Mouse (Mus musculus): ENCODE results near the gene Kcne1. TPM values are rescaled to one million over a fixed set of nuclear protein-coding genes. Genes with fewer than 3 reads are reported as not detected.

Kcne1 gene
- total and polyA plus RNA-seq, 3 experiments = 0.26 to 0.48 TPM; not detected in 1

DNA sequence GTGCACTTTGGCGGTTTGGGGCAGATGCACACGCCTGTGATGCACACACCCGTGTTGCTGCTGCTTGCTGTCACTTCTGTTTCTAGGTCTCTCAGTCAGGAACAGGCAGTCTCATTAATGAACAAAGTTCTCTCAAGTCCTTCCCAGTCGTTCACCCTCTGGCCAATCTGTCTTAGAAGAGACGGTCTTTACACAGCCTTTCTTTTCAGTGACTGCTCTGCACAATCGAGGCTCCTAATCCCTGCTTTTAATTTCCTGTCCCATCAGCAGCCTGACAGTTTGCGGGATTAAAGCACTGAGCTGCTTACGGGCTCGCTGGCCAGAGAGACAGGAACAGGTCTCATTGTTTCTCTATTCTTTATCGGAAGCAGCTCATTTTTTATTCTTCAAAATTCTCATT, 28.4 kb upstream of the Kcne1 start:
- no peak overlapping the region for H3K4me2 ChIP-seq (ENCODE audit: insufficient read depth, low read depth, poor library complexity, severe bottlenecking)
- DNase-seq (ENCODE audit: extremely low read depth) = no peak
- no peaks in the 10 kb centered on the region for H3K9me3 ChIP-seq (replicated peaks; ENCODE audit: low read length)
- peaks cover 9 to 13% of the 10 kb centered on the region in 2 experiments for H3K4me1 ChIP-seq (ENCODE audit: control insufficient read depth in 1 of 2, insufficient read depth in 2 of 2)
- H3K27ac ChIP-seq (ENCODE audit: insufficient read depth, low read depth) = no peak overlapping the region
- in situ Hi-C loops (cut with MboI; ENCODE audit: low pct_ligation_motif_present, low pct_unique_long_range_greater_than_20kb, low sequenced_read_pairs) (no loop called here), dilution Hi-C loops (cut with MboI; ENCODE audit: extremely low pct_ligation_motif_present, extremely low pct_unique_long_range_greater_than_20kb, low sequenced_read_pairs) (no loop called here)
- H3K79me2 ChIP-seq (replicated peaks; ENCODE audit: control insufficient read depth, extremely low read depth, insufficient read depth, poor library complexity, severe bottlenecking) = no peaks in the 10 kb centered on the region
- no peak overlapping the region for H3K4me3 ChIP-seq (replicated peaks in 1 of 3; ENCODE audit: low read depth in 2 of 3, low read length in 2 of 3, poor library complexity in 1 of 3)
- no peak overlapping the region for H3K9ac ChIP-seq (ENCODE audit: insufficient read depth, low read depth)
- H3K27me3 ChIP-seq (replicated peaks) = no peaks in the 10 kb centered on the region
- TF ChIP-seq ZKSCAN1 (IDR thresholded peaks at IDR 0.05; ENCODE audit: borderline replicate concordance, low read depth, low read length) (no peak), SMC3 (IDR thresholded peaks at IDR 0.05; ENCODE audit: low read depth, low read length) (no peak)
- H3K36me3 ChIP-seq (replicated peaks in 1 of 2; ENCODE audit: control insufficient read depth in 1 of 2, insufficient read depth in 1 of 2, low read length in 1 of 2) = peaks cover 3 to 12% of the 10 kb centered on the region in 2 experiments

GRCm38 (mm10) chr16:92385062-92385461, 25.8 kb upstream of the Kcne1 start:
- DNase-seq (ENCODE audit: extremely low read depth) = peak; percentile 68
- no peak for TF ChIP-seq ZNF384 (IDR thresholded peaks at IDR 0.05; ENCODE audit: low read depth, low read length)
- no peak for TF ChIP-seq RCOR1 (conservative IDR thresholded peaks at IDR 0.05; ENCODE audit: low read depth, low read length)
- no peak for TF ChIP-seq ZKSCAN1 (IDR thresholded peaks at IDR 0.05; ENCODE audit: borderline replicate concordance, low read depth, low read length)
- no peak for TF ChIP-seq USF2 (conservative IDR thresholded peaks at IDR 0.05; ENCODE audit: low read depth, low read length)
- TF ChIP-seq UBTF (IDR thresholded peaks at IDR 0.05; ENCODE audit: low read depth, low read length) = no peak
- peak; percentile 79 to 90 for TF ChIP-seq CTCF (conservative IDR thresholded peaks at IDR 0.05 in 1 of 2, IDR thresholded peaks at IDR 0.05 in 1 of 2; ENCODE audit: low read depth in 2 of 2, low read length in 2 of 2)
- TF ChIP-seq ZC3H11A (IDR thresholded peaks at IDR 0.05; ENCODE audit: low read depth, low read length) = peak; percentile 73
- TF ChIP-seq PAX5 (IDR thresholded peaks at IDR 0.05; ENCODE audit: low read length) = no peak
- TF ChIP-seq SMC3 (IDR thresholded peaks at IDR 0.05; ENCODE audit: low read depth, low read length) = peak; percentile 93
- no peak for TF ChIP-seq MAZ (IDR thresholded peaks at IDR 0.05; ENCODE audit: low read depth, low read length)
- TF ChIP-seq RAD21 (IDR thresholded peaks at IDR 0.05; ENCODE audit: low read depth, low read length) = peak; percentile 75
- no peak for TF ChIP-seq CHD2 (IDR thresholded peaks at IDR 0.05; ENCODE audit: low read length)
- H3K9me3 ChIP-seq (replicated peaks; ENCODE audit: low read length) = no peaks in the 10 kb centered on the region
- no peak overlapping the region for H3K4me2 ChIP-seq (ENCODE audit: insufficient read depth, low read depth, poor library complexity, severe bottlenecking)
- no peak overlapping the region for H3K27ac ChIP-seq (ENCODE audit: insufficient read depth, low read depth)
- H3K36me3 ChIP-seq (replicated peaks in 1 of 2; ENCODE audit: control insufficient read depth in 1 of 2, insufficient read depth in 1 of 2, low read length in 1 of 2) = no peaks in the 10 kb centered on the region
- no peak overlapping the region for H3K4me3 ChIP-seq (replicated peaks in 1 of 3; ENCODE audit: low read depth in 2 of 3, low read length in 2 of 3, poor library complexity in 1 of 3)
- H3K27me3 ChIP-seq (replicated peaks) = no peaks in the 10 kb centered on the region
- dilution Hi-C loops (cut with MboI; ENCODE audit: extremely low pct_ligation_motif_present, extremely low pct_unique_long_range_greater_than_20kb, low sequenced_read_pairs) (no loop called here), in situ Hi-C loops (cut with MboI; ENCODE audit: low pct_ligation_motif_present, low pct_unique_long_range_greater_than_20kb, low sequenced_read_pairs) (no loop called here)
- peaks cover 9 to 22% of the 10 kb centered on the region in 2 experiments for H3K4me1 ChIP-seq (ENCODE audit: control insufficient read depth in 1 of 2, insufficient read depth in 2 of 2)
- no peak overlapping the region for H3K9ac ChIP-seq (ENCODE audit: insufficient read depth, low read depth)
- no peaks in the 10 kb centered on the region for H3K79me2 ChIP-seq (replicated peaks; ENCODE audit: control insufficient read depth, extremely low read depth, insufficient read depth, poor library complexity, severe bottlenecking)

DNA sequence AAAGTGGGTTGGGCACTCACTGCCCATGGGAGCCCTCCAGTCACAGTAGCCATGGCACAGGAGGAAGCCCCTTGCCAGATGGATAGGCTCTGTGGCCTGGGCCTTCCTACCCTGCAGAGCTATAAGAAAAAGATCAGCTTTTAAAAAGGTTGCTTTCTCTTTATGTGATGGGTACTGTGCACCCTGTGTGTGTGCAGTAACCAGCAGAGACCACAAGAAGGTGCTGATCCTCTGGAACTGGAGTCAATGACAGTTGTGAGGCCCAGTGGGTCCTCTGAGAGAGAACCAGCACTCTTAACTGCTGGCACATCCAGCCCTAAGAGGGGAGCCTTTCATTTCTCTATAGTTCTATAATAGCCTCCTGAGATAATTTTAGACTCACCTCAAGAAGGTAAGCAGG, 24.1 kb upstream of the Kcne1 start:
- in situ Hi-C loops (cut with MboI; ENCODE audit: low pct_ligation_motif_present, low pct_unique_long_range_greater_than_20kb, low sequenced_read_pairs) = no loop called here
- Histone ChIP-seq H3K4me2 (ENCODE audit: insufficient read depth, low read depth, poor library complexity, severe bottlenecking) (no peak overlapping the region), H3K4me3 (replicated peaks in 1 of 3; ENCODE audit: low read depth in 2 of 3, low read length in 2 of 3, poor library complexity in 1 of 3) (no peak overlapping the region), H3K27ac (ENCODE audit: insufficient read depth, low read depth) (no peak overlapping the region), H3K36me3 (replicated peaks in 1 of 2; ENCODE audit: control insufficient read depth in 1 of 2, insufficient read depth in 1 of 2, low read length in 1 of 2) (no peaks in the 10 kb centered on the region), H3K79me2 (replicated peaks; ENCODE audit: control insufficient read depth, extremely low read depth, insufficient read depth, poor library complexity, severe bottlenecking) (no peaks in the 10 kb centered on the region), H3K4me1 (ENCODE audit: control insufficient read depth in 1 of 2, insufficient read depth in 2 of 2) (peaks cover 9 to 22% of the 10 kb centered on the region in 2 experiments), H3K27me3 (replicated peaks) (no peaks in the 10 kb centered on the region), H3K9ac (ENCODE audit: insufficient read depth, low read depth) (no peak overlapping the region), H3K9me3 (replicated peaks; ENCODE audit: low read length) (no peaks in the 10 kb centered on the region)
- DNase-seq (ENCODE audit: extremely low read depth) = no peak
- dilution Hi-C loops (cut with MboI; ENCODE audit: extremely low pct_ligation_motif_present, extremely low pct_unique_long_range_greater_than_20kb, low sequenced_read_pairs) = no loop called here
- peak; percentile 9 to 58; a peak in 3 of 4 replicates for TF ChIP-seq CTCF (conservative IDR thresholded peaks at IDR 0.05 in 1 of 2, IDR thresholded peaks at IDR 0.05 in 1 of 2; ENCODE audit: low read depth in 2 of 2, low read length in 2 of 2)
- TF ChIP-seq EP300 (IDR thresholded peaks at IDR 0.05; ENCODE audit: low read length) = no peak
- no peak for TF ChIP-seq NELFE (IDR thresholded peaks at IDR 0.05; ENCODE audit: low read depth, low read length)
- no peak for TF ChIP-seq TBP (conservative IDR thresholded peaks at IDR 0.05; ENCODE audit: low read depth, low read length)
- no peak for TF ChIP-seq RCOR1 (conservative IDR thresholded peaks at IDR 0.05; ENCODE audit: low read depth, low read length)
- TF ChIP-seq NRF1 (IDR thresholded peaks at IDR 0.05; ENCODE audit: low read depth, low read length) = no peak
- no peak for TF ChIP-seq KAT2A (IDR thresholded peaks at IDR 0.05; ENCODE audit: insufficient replicate concordance, low read length)
- no peak for TF ChIP-seq E2F4 (IDR thresholded peaks at IDR 0.05; ENCODE audit: insufficient replicate concordance, low read depth, low read length)
- no peak for TF ChIP-seq ELF1 (IDR thresholded peaks at IDR 0.05; ENCODE audit: low read depth, low read length)
- no peak for TF ChIP-seq JUND (conservative IDR thresholded peaks at IDR 0.05; ENCODE audit: low read depth, low read length)
- TF ChIP-seq SMC3 (IDR thresholded peaks at IDR 0.05; ENCODE audit: low read depth, low read length) = peak; percentile 52
- no peak for TF ChIP-seq ZMIZ1 (IDR thresholded peaks at IDR 0.05; ENCODE audit: low read depth, low read length)
- TF ChIP-seq ZKSCAN1 (IDR thresholded peaks at IDR 0.05; ENCODE audit: borderline replicate concordance, low read depth, low read length) = no peak
- TF ChIP-seq RAD21 (IDR thresholded peaks at IDR 0.05; ENCODE audit: low read depth, low read length) = peak; percentile 31
- no peak for TF ChIP-seq GABPA (IDR thresholded peaks at IDR 0.05; ENCODE audit: insufficient replicate concordance, low read depth, low read length)
- no peak for TF ChIP-seq ETS1 (conservative IDR thresholded peaks at IDR 0.05; ENCODE audit: low read depth, low read length)
- no peak for TF ChIP-seq IRF4 (IDR thresholded peaks at IDR 0.05; ENCODE audit: low read depth, low read length)
- no peak for TF ChIP-seq POLR2A (IDR thresholded peaks at IDR 0.05; ENCODE audit: low read depth, low read length)
- no peak for TF ChIP-seq ZNF384 (IDR thresholded peaks at IDR 0.05; ENCODE audit: low read depth, low read length)
